Mouse (Mus musculus): ENCODE measurements around the gene Ero1lb. TPM values are rescaled to one million over a fixed set of nuclear protein-coding genes. Genes with fewer than 3 reads are reported as not detected.
"Not testable (repeated sequence)": the region's sequence is repeated elsewhere in the genome, so short reads cannot be mapped to it uniquely, and the experiment has no call there.

Ero1lb gene
- polyA plus RNA-seq, 1 experiment: 6.4 TPM

DNA sequence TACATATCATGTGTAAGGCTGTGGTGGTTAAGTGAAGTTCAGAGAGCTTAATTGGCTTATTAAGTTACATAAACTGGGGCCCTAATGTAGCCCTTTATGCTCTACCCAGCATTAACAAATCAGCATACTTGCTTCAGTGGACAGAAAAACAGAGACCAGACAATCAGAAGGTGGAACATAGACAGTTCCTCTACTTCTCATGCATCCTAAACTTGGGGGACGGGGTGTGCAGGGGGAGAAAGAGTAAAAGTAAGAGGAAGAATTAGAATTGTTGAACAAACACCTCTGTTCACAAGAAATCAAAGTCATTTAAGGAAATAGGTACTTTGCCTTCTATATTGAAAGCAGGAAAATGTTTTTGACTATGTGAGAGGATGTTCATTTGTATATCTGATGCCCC lies 2.3 kb downstream of the Ero1lb start:
- Histone ChIP-seq H3K4me3 (ENCODE audit: low read depth, low read length) (no peak overlapping the region), H3K27me3 (ENCODE audit: control insufficient read depth, insufficient read depth, low read length, poor library complexity, severe bottlenecking) (no peaks in the 10 kb centered on the region), H3K4me1 (ENCODE audit: control insufficient read depth, insufficient read depth, low read length) (no peaks in the 10 kb centered on the region), H3K36me3 (ENCODE audit: control insufficient read depth, insufficient read depth, low read length, poor library complexity, severe bottlenecking) (no peaks in the 10 kb centered on the region), H3K9ac (ENCODE audit: low read depth, poor library complexity, severe bottlenecking) (no peak overlapping the region), H3K9me3 (replicated peaks; ENCODE audit: control insufficient read depth, insufficient read depth, low read length, poor library complexity, severe bottlenecking) (no peaks in the 10 kb centered on the region), H3K27ac (ENCODE audit: insufficient read depth, low read length) (no peak overlapping the region)
- TF ChIP-seq POLR2A (IDR thresholded peaks at IDR 0.05; ENCODE audit: insufficient read depth, low read length) (no peak), EP300 (IDR thresholded peaks at IDR 0.05; ENCODE audit: insufficient read depth, low read depth, low read length) (no peak), CTCF (IDR thresholded peaks at IDR 0.05; ENCODE audit: low read depth, low read length) (no peak)

DNA sequence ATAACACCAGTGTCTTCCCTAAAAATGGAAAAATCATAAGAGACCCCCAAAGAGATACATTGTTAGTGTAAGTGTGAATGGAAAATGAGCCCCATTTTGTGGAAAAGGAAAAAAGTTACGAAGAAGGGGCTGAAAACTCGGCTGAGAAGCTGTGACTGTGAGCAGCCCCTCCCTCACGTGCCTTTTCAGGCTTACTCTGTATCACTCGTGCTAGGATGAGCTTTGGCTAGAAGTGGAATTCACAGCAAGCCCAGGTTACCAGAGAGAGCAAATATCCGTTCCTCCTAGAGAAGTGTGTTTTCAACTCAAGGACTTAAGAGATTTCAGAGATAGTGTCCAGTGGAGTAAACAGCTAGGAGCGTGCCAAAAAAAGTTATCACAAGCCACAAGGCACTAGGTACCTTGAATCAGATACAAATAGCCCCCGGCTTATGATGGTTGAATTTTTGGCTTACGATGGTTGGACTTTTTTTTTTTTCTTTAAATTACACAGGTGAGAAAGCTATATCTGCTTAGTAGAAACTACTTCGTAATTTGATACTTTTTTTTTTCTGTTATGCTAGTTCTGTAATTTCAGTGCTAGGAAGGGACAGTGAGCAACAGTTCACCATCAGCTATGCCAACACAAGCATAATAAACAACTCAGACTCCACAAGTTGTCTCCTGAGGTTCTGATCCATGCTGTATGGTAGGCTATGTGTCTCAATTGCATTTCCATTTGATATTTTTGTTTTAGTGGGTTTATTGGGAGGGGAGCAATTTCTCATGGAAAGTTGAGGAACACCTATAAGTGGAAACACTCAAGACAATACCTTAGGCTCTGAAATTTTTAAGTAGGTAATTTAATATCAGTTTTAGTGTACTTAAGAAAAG lies 3.2 kb downstream of the Ero1lb start:
- TF ChIP-seq EP300 (IDR thresholded peaks at IDR 0.05; ENCODE audit: insufficient read depth, low read depth, low read length) (no peak), POLR2A (IDR thresholded peaks at IDR 0.05; ENCODE audit: insufficient read depth, low read length) (no peak), CTCF (IDR thresholded peaks at IDR 0.05; ENCODE audit: low read depth, low read length) (no peak)
- Histone ChIP-seq H3K4me1 (ENCODE audit: control insufficient read depth, insufficient read depth, low read length) (no peaks in the 10 kb centered on the region), H3K27me3 (ENCODE audit: control insufficient read depth, insufficient read depth, low read length, poor library complexity, severe bottlenecking) (no peaks in the 10 kb centered on the region), H3K27ac (ENCODE audit: insufficient read depth, low read length) (no peak overlapping the region), H3K4me3 (ENCODE audit: low read depth, low read length) (no peak overlapping the region), H3K9ac (ENCODE audit: low read depth, poor library complexity, severe bottlenecking) (no peak overlapping the region), H3K36me3 (ENCODE audit: control insufficient read depth, insufficient read depth, low read length, poor library complexity, severe bottlenecking) (no peaks in the 10 kb centered on the region), H3K9me3 (replicated peaks; ENCODE audit: control insufficient read depth, insufficient read depth, low read length, poor library complexity, severe bottlenecking) (no peaks in the 10 kb centered on the region)

- no peaks in the 10 kb centered on the region for H3K36me3 ChIP-seq (ENCODE audit: control insufficient read depth, insufficient read depth, low read length, poor library complexity, severe bottlenecking)
- no peak overlapping the region for H3K9ac ChIP-seq (ENCODE audit: low read depth, poor library complexity, severe bottlenecking)
These were observed 4.1 kb downstream of the Ero1lb start for GRCm38 (mm10) chr13:12569741-12570140.

GRCm38 (mm10) chr13:12574979-12575536 lies 9.4 kb downstream of the Ero1lb start:
- Histone ChIP-seq H3K27me3 (ENCODE audit: control insufficient read depth, insufficient read depth, low read length, poor library complexity, severe bottlenecking) (no peaks in the 10 kb centered on the region), H3K9me3 (replicated peaks; ENCODE audit: control insufficient read depth, insufficient read depth, low read length, poor library complexity, severe bottlenecking) (no peaks in the 10 kb centered on the region), H3K36me3 (ENCODE audit: control insufficient read depth, insufficient read depth, low read length, poor library complexity, severe bottlenecking) (no peaks in the 10 kb centered on the region), H3K9ac (ENCODE audit: low read depth, poor library complexity, severe bottlenecking) (no peak overlapping the region), H3K4me1 (ENCODE audit: control insufficient read depth, insufficient read depth, low read length) (no peaks in the 10 kb centered on the region), H3K27ac (ENCODE audit: insufficient read depth, low read length) (no peak overlapping the region), H3K4me3 (ENCODE audit: low read depth, low read length) (no peak overlapping the region)
- no peak for TF ChIP-seq POLR2A (IDR thresholded peaks at IDR 0.05; ENCODE audit: insufficient read depth, low read length)
- no peak for TF ChIP-seq EP300 (IDR thresholded peaks at IDR 0.05; ENCODE audit: insufficient read depth, low read depth, low read length)
- TF ChIP-seq CTCF (IDR thresholded peaks at IDR 0.05; ENCODE audit: low read depth, low read length): no peak

More at GRCm38 (mm10) chr13:12569741-12570140, 4.1 kb downstream of the Ero1lb start:
- Histone ChIP-seq H3K9me3 (replicated peaks; ENCODE audit: control insufficient read depth, insufficient read depth, low read length, poor library complexity, severe bottlenecking) (no peaks in the 10 kb centered on the region), H3K4me1 (ENCODE audit: control insufficient read depth, insufficient read depth, low read length) (no peaks in the 10 kb centered on the region), H3K27ac (ENCODE audit: insufficient read depth, low read length) (no peak overlapping the region), H3K4me3 (ENCODE audit: low read depth, low read length) (no peak overlapping the region), H3K27me3 (ENCODE audit: control insufficient read depth, insufficient read depth, low read length, poor library complexity, severe bottlenecking) (no peaks in the 10 kb centered on the region)
- no peak for TF ChIP-seq CTCF (IDR thresholded peaks at IDR 0.05; ENCODE audit: low read depth, low read length)

GRCm38 (mm10) chr13:12578145-12578544 lies 12.5 kb downstream of the Ero1lb start:
- no peak overlapping the region for H3K4me3 ChIP-seq (ENCODE audit: low read depth, low read length)
- no peaks in the 10 kb centered on the region for H3K27me3 ChIP-seq (ENCODE audit: control insufficient read depth, insufficient read depth, low read length, poor library complexity, severe bottlenecking)
- no peaks in the 10 kb centered on the region for H3K4me1 ChIP-seq (ENCODE audit: control insufficient read depth, insufficient read depth, low read length)
- no peak overlapping the region for H3K9ac ChIP-seq (ENCODE audit: low read depth, poor library complexity, severe bottlenecking)
- H3K9me3 ChIP-seq (replicated peaks; ENCODE audit: control insufficient read depth, insufficient read depth, low read length, poor library complexity, severe bottlenecking): no peaks in the 10 kb centered on the region
- TF ChIP-seq CTCF (IDR thresholded peaks at IDR 0.05; ENCODE audit: low read depth, low read length) (no peak), EP300 (IDR thresholded peaks at IDR 0.05; ENCODE audit: insufficient read depth, low read depth, low read length) (no peak), POLR2A (IDR thresholded peaks at IDR 0.05; ENCODE audit: insufficient read depth, low read length) (no peak)
- no peaks in the 10 kb centered on the region for H3K36me3 ChIP-seq (ENCODE audit: control insufficient read depth, insufficient read depth, low read length, poor library complexity, severe bottlenecking)
- H3K27ac ChIP-seq (ENCODE audit: insufficient read depth, low read length): no peak overlapping the region

DNA sequence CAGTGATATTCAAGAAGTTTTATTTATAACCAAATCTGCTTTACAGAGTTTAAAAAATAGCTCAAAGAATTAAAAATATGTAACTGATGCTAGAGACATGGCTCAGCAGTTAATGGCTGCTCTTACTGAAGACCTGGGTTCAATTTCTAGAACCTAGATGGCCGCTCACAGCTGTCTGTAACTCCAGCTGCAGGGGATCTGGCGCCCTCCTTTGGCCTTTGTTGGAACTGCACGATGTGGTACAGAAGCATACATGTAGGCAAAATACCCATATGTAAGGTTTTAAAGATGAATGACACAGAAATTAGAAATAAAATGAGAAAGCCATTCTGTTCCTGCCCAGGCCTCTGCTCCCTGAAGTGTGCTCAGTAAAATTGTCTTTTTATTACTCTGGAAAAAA lies 23.3 kb downstream of the Ero1lb start:
- no peak overlapping the region for H3K9ac ChIP-seq (ENCODE audit: low read depth, poor library complexity, severe bottlenecking)
- H3K27ac ChIP-seq (ENCODE audit: insufficient read depth, low read length): no peak overlapping the region
- H3K4me3 ChIP-seq (ENCODE audit: low read depth, low read length): no peak overlapping the region
- H3K27me3 ChIP-seq (ENCODE audit: control insufficient read depth, insufficient read depth, low read length, poor library complexity, severe bottlenecking): no peaks in the 10 kb centered on the region
- TF ChIP-seq EP300 (IDR thresholded peaks at IDR 0.05; ENCODE audit: insufficient read depth, low read depth, low read length): no peak
- peak; percentile 81 for TF ChIP-seq CTCF (IDR thresholded peaks at IDR 0.05; ENCODE audit: low read depth, low read length)
- no peak for TF ChIP-seq POLR2A (IDR thresholded peaks at IDR 0.05; ENCODE audit: insufficient read depth, low read length)
- no peaks in the 10 kb centered on the region for H3K4me1 ChIP-seq (ENCODE audit: control insufficient read depth, insufficient read depth, low read length)
- H3K36me3 ChIP-seq (ENCODE audit: control insufficient read depth, insufficient read depth, low read length, poor library complexity, severe bottlenecking): no peaks in the 10 kb centered on the region
- H3K9me3 ChIP-seq (replicated peaks; ENCODE audit: control insufficient read depth, insufficient read depth, low read length, poor library complexity, severe bottlenecking): no peaks in the 10 kb centered on the region

DNA sequence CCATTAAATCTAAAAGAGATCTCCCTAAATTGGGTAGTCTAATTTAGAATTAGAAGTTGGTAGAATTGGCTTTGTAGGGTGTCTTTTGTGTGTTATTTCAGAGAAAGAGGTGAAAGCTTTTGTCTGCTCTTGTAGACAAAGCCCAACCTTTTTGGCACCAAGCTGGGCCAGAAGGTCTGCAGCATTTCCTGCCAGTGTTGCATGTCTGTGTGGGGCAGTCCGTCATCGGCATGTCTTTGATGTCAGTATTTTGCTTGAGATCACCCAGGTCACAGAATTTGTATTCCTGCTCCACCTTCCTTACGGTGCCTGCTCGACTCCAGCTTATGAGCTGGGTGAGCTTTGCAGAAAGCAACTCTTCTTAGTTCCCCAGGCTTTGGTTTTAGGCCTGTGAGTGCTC lies 31.4 kb downstream of the Ero1lb start:
- not testable (repeated sequence) for H3K27ac ChIP-seq (ENCODE audit: insufficient read depth, low read length); H3K27me3 ChIP-seq (ENCODE audit: control insufficient read depth, insufficient read depth, low read length, poor library complexity, severe bottlenecking); H3K4me3 ChIP-seq (ENCODE audit: low read depth, low read length); H3K9me3 ChIP-seq (replicated peaks; ENCODE audit: control insufficient read depth, insufficient read depth, low read length, poor library complexity, severe bottlenecking); H3K36me3 ChIP-seq (ENCODE audit: control insufficient read depth, insufficient read depth, low read length, poor library complexity, severe bottlenecking); H3K4me1 ChIP-seq (ENCODE audit: control insufficient read depth, insufficient read depth, low read length); H3K9ac ChIP-seq (ENCODE audit: low read depth, poor library complexity, severe bottlenecking)

DNA sequence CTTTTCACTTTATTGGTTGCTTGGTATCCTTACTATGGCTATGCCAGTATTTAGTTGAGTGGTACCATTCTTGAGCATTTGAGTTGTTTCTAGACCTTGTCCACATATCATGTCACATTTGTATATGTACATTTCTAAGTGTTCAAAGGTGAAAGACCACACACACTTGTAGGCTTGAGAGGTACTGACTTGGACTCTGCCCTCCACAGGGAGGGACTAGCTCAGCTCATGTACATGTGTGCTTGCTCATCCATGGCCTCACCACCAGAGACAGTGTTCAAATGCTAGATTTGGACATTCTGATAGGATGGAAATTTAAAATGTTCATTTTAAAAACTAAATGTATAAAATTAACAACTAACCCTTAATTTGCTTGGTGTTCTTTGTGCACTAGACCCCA lies 44.5 kb downstream of the Ero1lb start:
- not testable (repeated sequence) for H3K9me3 ChIP-seq (replicated peaks; ENCODE audit: control insufficient read depth, insufficient read depth, low read length, poor library complexity, severe bottlenecking); H3K9ac ChIP-seq (ENCODE audit: low read depth, poor library complexity, severe bottlenecking); H3K36me3 ChIP-seq (ENCODE audit: control insufficient read depth, insufficient read depth, low read length, poor library complexity, severe bottlenecking); H3K4me1 ChIP-seq (ENCODE audit: control insufficient read depth, insufficient read depth, low read length); H3K27me3 ChIP-seq (ENCODE audit: control insufficient read depth, insufficient read depth, low read length, poor library complexity, severe bottlenecking); H3K27ac ChIP-seq (ENCODE audit: insufficient read depth, low read length); H3K4me3 ChIP-seq (ENCODE audit: low read depth, low read length)

All from ES-Bruce4 (cell line).